Mouse (Mus musculus): ENCODE results near the gene Ndufb6.

GRCm38 (mm10) chr4:40278880-40279275 is 343 bp downstream of the Ndufb6 start:
- no peak for TF ChIP-seq GATA1 (IDR thresholded peaks at IDR 0.05; ENCODE audit: borderline replicate concordance, low read length)
- no peak for TF ChIP-seq FLI1 (IDR thresholded peaks at IDR 0.05; ENCODE audit: low read length)
